ENCODE assay signal across 21 mouse cellular contexts in the genomic region with DNA sequence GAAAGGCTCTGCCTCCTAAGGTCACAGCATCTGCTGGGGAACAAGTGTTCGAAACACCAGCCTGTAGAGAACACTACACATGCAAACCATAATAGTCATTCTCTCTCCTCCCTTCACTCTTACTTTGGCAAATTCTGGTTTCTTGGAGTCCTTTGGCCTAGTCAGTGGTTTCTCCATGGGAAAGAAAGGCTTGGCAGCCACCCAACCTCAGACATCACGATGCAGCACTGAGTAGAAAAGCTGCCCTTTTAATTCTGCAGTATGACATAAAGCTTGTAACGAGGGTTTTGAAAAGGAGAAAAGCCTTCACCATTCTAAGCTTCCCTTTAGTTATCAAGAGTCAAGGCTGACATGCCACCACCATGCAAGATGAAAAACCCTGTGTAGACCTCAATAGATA.
DNase-seq lines count a peak whose midpoint lies in the region; ATAC-seq and TF ChIP-seq lines count a peak whose summit lies in the region.
"Had no signal": no experiment of that assay in that cellular context is flagged by ENCODE, and none has a peak within 500 bp of the region (broad histone marks: within the 10 kb centered on the region; RNA-seq: fewer than 3 reads in every experiment).

No protein-coding gene starts in this region.

- no peaks in the 10 kb centered on the region for H3K36me3 ChIP-seq in heart, embryonic 11.5 days (ENCODE audit: control insufficient read depth, insufficient read depth, low read length)
- H3K36me3 ChIP-seq: liver, embryonic 13.5 days; neural tube, embryonic 12.5 days; stomach, embryonic 15.5 days had no signal

- ATAC-seq in erythroblast, adult 5-6 weeks (replicated peaks; ENCODE audit: low FRiP score, poor library complexity, severe bottlenecking) = no peak
- ATAC-seq in heart, embryonic 11.5 days (replicated peaks; ENCODE audit: insufficient number of reproducible peaks, low FRiP score, low TSS enrichment) = no peak
- ATAC-seq: forebrain, postnatal 0 days; inflammation-experienced regulatory T-cells, adult 6 months had no signal

- H3K9me3 ChIP-seq in heart, embryonic 11.5 days (replicated peaks; ENCODE audit: control insufficient read depth, low read length) = no peaks in the 10 kb centered on the region
- H3K9me3 ChIP-seq: liver, embryonic 13.5 days; neural tube, embryonic 12.5 days; stomach, embryonic 15.5 days had no signal

- peak overlapping the region; percentile 56; the same call in 1 of the 2 replicates for H3K27ac ChIP-seq in cerebellum, adult 2 months (ENCODE audit: insufficient read depth, low read length)
- no peak overlapping the region for H3K27ac ChIP-seq in heart, embryonic 11.5 days (ENCODE audit: low read depth, low read length)
- H3K27ac ChIP-seq: gastrocnemius, adult 2 months; liver, embryonic 13.5 days; neural tube, embryonic 12.5 days; stomach, embryonic 15.5 days had no signal

- TF ChIP-seq POLR2A in cerebellum, adult 2 months (IDR thresholded peaks at IDR 0.05; ENCODE audit: borderline replicate concordance, insufficient read depth, low read length) = no peak

- H3K9ac ChIP-seq in heart, embryonic 11.5 days (ENCODE audit: low read depth, low read length) = no peak overlapping the region
- H3K9ac ChIP-seq: forebrain, postnatal 0 days; liver, embryonic 13.5 days; neural tube, embryonic 12.5 days; stomach, embryonic 15.5 days had no signal

- H3K4me3 ChIP-seq in cerebellum, adult 2 months (replicated peaks; ENCODE audit: insufficient read depth, low read depth, low read length) = no peak overlapping the region
- H3K4me3 ChIP-seq in heart, embryonic 11.5 days (ENCODE audit: low read depth, low read length) = no peak overlapping the region
- H3K4me3 ChIP-seq: gastrocnemius, adult 2 months; liver, embryonic 13.5 days; megakaryocyte, embryonic 14.5 days; neural tube, embryonic 12.5 days; stomach, embryonic 15.5 days had no signal

- no peaks in the 10 kb centered on the region for H3K27me3 ChIP-seq in cerebellum, adult 2 months (ENCODE audit: control insufficient read depth, insufficient read depth, low read length)
- no peaks in the 10 kb centered on the region for H3K27me3 ChIP-seq in heart, embryonic 11.5 days (ENCODE audit: control insufficient read depth, insufficient read depth, low read length)
- H3K27me3 ChIP-seq: CH12.LX; liver, embryonic 13.5 days; neural tube, embryonic 12.5 days; stomach, embryonic 15.5 days had no signal

- peaks cover 48% of the 10 kb centered on the region for H3K4me1 ChIP-seq in cerebellum, adult 2 months (ENCODE audit: control insufficient read depth, insufficient read depth, low read length)
- no peaks in the 10 kb centered on the region; the same call in 1 of the 2 replicates for H3K4me1 ChIP-seq in heart, embryonic 11.5 days (ENCODE audit: control insufficient read depth, insufficient read depth, low read length)
- H3K4me1 ChIP-seq: liver, embryonic 13.5 days; megakaryocyte, embryonic 14.5 days; neural tube, embryonic 12.5 days; stomach, embryonic 15.5 days had no signal

- no peak for TF ChIP-seq CTCF in cerebellum, adult 2 months (IDR thresholded peaks at IDR 0.05; ENCODE audit: borderline replicate concordance, insufficient read depth, low read depth, low read length)

- DNase-seq in adrenal gland, postnatal 25 days = peak; percentile 26
- DNase-seq in adrenal gland, postnatal 4 days (ENCODE audit: low spot score in 2 of 2) = no peak
- DNase-seq in kidney, postnatal 10 days = peak; percentile 22
- no peak for DNase-seq in kidney, postnatal 36 days
- DNase-seq in Muller cell, postnatal 12 days (ENCODE audit: inconsistent ontology term) = peak; percentile 51
- DNase-seq in cerebellum, adult 2 months = peak; percentile 68 to 74
- DNase-seq: forebrain, postnatal 0 days; gastrocnemius, adult 2 months; heart, adult 11 months; heart, postnatal 4 days; kidney, adult 8-10 months; layer of hippocampus, postnatal 36 days; liver, embryonic 13.5 days; thymus, adult 2 months had no signal

- WGBS in cerebellum, adult 2 months = 30% methylated on average over 3 of the region's 3 CpGs
- WGBS in heart, embryonic 11.5 days (ENCODE audit: insufficient replicate concordance) = 73% methylated on average over 3 of the region's 3 CpGs

- H3K4me2 ChIP-seq in heart, embryonic 11.5 days = no peak overlapping the region
- H3K4me2 ChIP-seq: liver, embryonic 13.5 days; neural tube, embryonic 12.5 days; stomach, embryonic 15.5 days had no signal

Comparison
In these comparisons a context has a peak if more than half of its experiments do, and no peak if none do; other contexts are left out.
1. DNase-seq: peak in adrenal gland, postnatal 25 days (single experiment), kidney, postnatal 10 days (single experiment), Muller cell, postnatal 12 days (single experiment) and cerebellum, adult 2 months (2 of 2); none in adrenal gland, postnatal 4 days (0 of 2) and kidney, postnatal 36 days (0 of 2).